Mouse (Mus musculus) cerebellum, adult 2 months (tissue): ENCODE results near the gene Phlpp2.

Experiments
- CTCF ChIP-seq: fragments of 200-500 bp; IDR thresholded peaks from 2 replicates; pipeline ENCODE4 v1.5.1; 2011; ENCODE audit warnings: low read depth, mild to moderate bottlenecking, control low read depth, low read length, moderate library complexity, borderline replicate concordance; ENCODE audit not compliant: insufficient read depth
- POLR2A ChIP-seq: fragments of 200-500 bp; IDR thresholded peaks from 2 replicates; pipeline ENCODE4 v1.6.1; 2011; ENCODE audit warnings: low read length, control low read depth, borderline replicate concordance; ENCODE audit not compliant: insufficient read depth

DNA sequence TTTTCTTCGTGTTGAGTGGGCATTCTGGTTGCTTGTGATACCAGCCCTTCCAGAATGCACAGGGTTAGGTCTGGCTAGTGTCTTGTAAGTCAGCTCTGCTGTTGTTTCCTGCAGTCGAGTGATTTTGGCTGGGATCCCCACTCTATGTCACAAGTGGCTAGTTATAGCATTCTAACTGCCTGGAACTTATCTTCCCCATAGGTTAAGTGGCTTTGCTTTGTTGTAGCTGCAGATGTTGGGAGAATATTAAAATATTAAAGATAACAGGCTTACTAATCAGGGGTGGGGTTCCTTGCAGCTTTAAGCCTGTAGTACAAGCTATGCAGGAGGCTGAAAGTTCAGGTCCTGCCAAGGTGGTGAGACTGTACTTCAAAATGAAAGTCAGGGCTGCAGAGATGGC, 20.5 kb upstream of the Phlpp2 start:
- no peak for TF ChIP-seq CTCF
- no peak for TF ChIP-seq POLR2A
